Mouse (Mus musculus) brain, embryonic 14.5 days (tissue): ENCODE data around the gene Acsm5. TPM values are rescaled to one million over a fixed set of nuclear protein-coding genes. Genes with fewer than 3 reads are reported as not detected.

Experiments
- DNase-seq: peaks from one replicate; pipeline ENCODE4 v3.0.0-alpha.2; 2011; ENCODE audit warnings: low read depth
- CTCF ChIP-seq: fragments of 200-500 bp; IDR thresholded peaks from 2 replicates; pipeline ENCODE4 v1.5.1; 2012; ENCODE audit warnings: inconsistent platforms, mild to moderate bottlenecking, moderate library complexity, borderline replicate concordance; ENCODE audit not compliant: insufficient read depth, insufficient read length; ENCODE audit errors: extremely low read depth
- POLR2A ChIP-seq: fragments of 200-500 bp; IDR thresholded peaks from 2 replicates; pipeline ENCODE4 v1.6.1; 2012; ENCODE audit warnings: mild to moderate bottlenecking, inconsistent platforms, borderline replicate concordance; ENCODE audit not compliant: poor library complexity, insufficient read depth, insufficient read length, severe bottlenecking; ENCODE audit errors: extremely low read depth
- polyA plus RNA-seq: library from polyadenylated mRNA; depleted of rRNA; stranded (reverse); fragments of >200 nt; gene quantifications from 2 replicates; pipeline ENCODE4 v1.2.3, GENCODE M21; 2012

Acsm5 gene
- polyA plus RNA-seq, 1 experiment, result not detected

GRCm38 (mm10) chr7:119522385-119522784 lies 3.1 kb downstream of the Acsm5 start:
- TF ChIP-seq POLR2A, result no peak
- no peak for TF ChIP-seq CTCF
- DNase-seq, result no peak

GRCm38 (mm10) chr7:119523389-119523788 lies 4.1 kb downstream of the Acsm5 start, which contains the start of gene Pdilt:
Pdilt (minus strand) TSS chr7:119523489.
- no peak for TF ChIP-seq POLR2A
- TF ChIP-seq CTCF, result no peak
- DNase-seq, result no peak

DNA sequence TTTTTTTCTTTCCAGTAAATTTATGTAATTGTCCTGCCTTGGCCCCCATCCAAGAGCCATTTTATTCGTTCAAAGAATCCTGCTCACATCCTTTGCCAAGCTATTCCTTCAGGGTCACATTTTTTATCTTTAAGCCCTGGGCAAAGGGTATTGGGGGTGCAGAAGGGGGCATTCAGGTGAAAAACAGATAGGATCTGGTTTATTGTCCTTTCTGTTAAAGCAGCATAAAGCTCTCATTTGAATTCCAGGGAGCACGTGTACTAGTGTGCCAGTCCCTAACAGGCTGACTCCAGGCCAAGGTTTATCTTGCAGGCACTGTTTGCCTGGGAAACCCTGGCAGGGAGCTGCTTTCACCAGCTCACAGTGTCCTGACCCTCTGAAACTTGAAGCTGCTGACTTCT lies 6.6 kb downstream of the Acsm5 start:
- TF ChIP-seq POLR2A, result no peak
- peak; percentile 61 for DNase-seq

DNA sequence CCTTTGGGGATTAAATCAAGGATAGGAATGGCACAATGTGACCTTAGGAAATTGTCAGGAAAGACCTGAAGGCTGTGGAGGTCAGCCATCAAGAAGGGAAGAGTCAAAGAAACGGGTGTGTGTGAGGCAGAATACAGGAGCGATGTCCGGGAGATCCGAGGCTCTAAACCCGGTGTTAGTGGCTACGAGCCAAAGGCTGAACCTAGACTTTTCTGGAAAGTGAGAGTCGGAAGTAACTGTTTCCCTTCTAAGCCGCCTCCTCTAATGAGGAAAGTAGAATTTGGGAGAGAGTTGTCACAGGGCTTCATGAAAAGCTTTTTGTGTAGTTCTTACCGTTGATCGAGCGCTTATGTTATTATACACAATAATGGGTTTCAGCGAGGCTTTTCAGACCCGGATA lies 7.2 kb downstream of the Acsm5 start:
- DNase-seq, result peak; percentile 10
- TF ChIP-seq POLR2A (no peak), CTCF (no peak)

DNA sequence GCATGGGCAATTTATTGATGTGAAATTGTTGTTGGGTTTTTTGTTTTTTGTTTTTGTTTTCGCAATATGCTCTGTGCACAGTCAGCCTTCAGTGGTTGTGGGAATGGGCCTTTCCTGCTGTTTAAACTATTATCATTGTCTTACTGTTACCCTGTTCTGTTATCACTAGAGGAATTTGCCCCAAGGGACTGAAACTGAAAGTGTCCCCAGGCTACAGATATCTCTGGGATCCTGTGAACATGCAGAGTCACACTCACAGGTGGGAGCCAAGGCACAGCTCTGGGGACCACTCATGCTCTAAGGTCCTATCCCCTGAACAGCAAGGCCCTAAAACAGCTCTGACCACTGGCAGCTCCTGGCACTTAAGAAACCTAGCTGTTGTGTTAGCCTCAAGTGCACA lies 7.9 kb downstream of the Acsm5 start:
- no peak for DNase-seq
- no peak for TF ChIP-seq POLR2A
- no peak for TF ChIP-seq CTCF

DNA sequence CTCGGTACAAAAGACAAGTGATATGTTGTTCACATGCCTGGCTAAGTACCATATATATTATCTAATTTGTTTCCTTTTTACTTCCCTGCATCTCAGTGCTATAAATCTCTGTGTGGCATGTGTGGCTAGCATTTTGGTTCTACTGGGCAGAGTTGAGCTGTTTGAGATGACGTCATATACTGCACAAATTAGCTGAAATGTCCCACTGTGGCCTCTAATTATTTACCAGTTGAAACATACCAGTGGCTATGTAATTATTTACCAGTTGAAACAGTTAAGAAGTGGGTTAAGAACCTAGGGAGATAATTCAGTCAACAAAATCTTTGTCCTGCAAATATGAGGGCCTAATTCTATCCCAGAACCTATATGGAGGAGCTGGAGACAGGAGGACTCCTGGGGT lies 8.3 kb downstream of the Acsm5 start:
- TF ChIP-seq CTCF (no peak), POLR2A (no peak)
- DNase-seq, result peak; percentile 7

- no peak for DNase-seq
- no peak for TF ChIP-seq POLR2A
- TF ChIP-seq CTCF, result no peak
Observed at GRCm38 (mm10) chr7:119528617-119529016, 9.4 kb downstream of the Acsm5 start.

- no peak for TF ChIP-seq CTCF
- TF ChIP-seq POLR2A, result no peak
- DNase-seq, result no peak
Observed at GRCm38 (mm10) chr7:119532924-119533323, 13.7 kb downstream of the Acsm5 start.

GRCm38 (mm10) chr7:119534389-119534788 lies 15.1 kb downstream of the Acsm5 start:
- DNase-seq, result no peak
- TF ChIP-seq CTCF, result no peak
- no peak for TF ChIP-seq POLR2A

DNA sequence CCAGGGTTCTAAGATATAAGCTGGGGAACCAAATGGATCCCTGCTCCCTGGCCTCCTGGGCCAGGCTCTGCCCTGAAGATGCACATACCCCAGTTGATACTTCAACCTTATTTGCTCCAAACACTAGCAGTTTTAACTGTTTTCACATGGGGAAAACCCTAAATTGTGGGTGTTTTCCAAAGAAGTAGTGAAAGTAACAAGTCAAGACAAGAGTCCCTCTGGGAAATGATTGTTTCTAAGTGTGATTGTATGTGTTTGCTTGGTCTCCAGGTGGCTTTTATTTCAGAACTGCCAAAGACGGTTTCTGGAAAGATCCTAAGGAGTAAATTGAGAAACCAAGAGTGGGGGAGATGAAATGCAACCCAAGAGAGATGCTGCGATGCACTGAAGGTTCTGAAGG lies 23.2 kb downstream of the Acsm5 start:
- no peak for DNase-seq
- TF ChIP-seq POLR2A, result no peak
- no peak for TF ChIP-seq CTCF

DNA sequence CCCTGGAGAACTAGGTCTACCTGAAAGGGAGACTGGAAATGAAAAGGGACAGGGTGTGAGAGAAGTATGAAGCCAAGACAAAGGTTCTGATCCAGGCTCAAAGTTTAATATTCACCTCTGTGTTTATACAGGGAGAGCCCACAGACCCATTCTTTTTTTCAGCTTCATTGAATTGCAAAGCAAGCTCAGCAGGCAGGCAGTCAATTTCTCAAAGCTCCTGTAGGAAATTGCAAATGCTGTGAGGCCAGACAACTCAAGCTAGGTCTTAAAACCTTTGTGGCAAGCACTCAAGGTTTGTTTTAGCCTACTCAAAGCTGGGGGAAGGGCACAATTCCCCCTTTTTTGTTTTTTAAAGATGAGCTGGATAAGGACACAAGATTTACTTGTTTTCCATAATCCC lies 26.3 kb downstream of the Acsm5 start:
- TF ChIP-seq POLR2A (no peak), CTCF (no peak)
- DNase-seq, result no peak

DNA sequence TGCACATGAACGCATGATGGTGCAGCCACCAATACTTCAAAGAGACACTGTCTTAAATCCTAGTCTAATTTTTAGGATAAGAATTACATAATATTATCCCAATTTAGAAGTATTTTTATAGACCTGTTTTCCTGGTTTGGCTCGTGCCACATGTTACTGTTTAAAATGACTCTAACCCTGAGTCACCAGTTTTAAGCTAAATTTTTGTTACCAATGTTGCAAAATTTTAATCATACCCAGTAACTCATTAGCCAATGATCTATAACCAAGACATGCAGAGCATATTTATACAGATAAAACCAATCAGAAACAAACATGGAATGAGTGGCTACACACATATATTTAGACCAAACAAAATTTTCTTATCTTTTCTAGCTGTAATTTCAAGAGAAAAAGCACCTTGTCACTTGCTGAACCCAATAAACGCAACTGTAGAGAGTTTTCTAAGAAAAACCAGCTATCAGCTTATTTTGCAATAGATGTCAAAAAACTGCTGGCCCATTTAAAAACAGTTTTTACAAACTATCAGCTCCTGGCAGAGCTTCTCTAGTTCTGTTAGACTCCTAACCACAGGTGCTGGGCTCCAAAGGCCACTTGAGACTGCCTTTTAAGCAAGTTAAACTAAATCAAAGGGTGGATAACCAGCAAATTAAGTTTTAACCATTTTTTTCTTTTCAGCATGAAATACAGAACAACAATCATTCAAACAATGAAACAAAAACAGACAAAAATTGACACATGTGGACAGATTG lies 31.4 kb downstream of the Acsm5 start:
- TF ChIP-seq POLR2A (no peak), CTCF (no peak)
- no peak for DNase-seq

GRCm38 (mm10) chr7:119554040-119554439 lies 34.8 kb downstream of the Acsm5 start, which contains the start of gene Acsm2:
Acsm2 (plus strand) TSS chr7:119554340.
- TF ChIP-seq CTCF, result no peak
- TF ChIP-seq POLR2A, result no peak
- no peak for DNase-seq

DNA sequence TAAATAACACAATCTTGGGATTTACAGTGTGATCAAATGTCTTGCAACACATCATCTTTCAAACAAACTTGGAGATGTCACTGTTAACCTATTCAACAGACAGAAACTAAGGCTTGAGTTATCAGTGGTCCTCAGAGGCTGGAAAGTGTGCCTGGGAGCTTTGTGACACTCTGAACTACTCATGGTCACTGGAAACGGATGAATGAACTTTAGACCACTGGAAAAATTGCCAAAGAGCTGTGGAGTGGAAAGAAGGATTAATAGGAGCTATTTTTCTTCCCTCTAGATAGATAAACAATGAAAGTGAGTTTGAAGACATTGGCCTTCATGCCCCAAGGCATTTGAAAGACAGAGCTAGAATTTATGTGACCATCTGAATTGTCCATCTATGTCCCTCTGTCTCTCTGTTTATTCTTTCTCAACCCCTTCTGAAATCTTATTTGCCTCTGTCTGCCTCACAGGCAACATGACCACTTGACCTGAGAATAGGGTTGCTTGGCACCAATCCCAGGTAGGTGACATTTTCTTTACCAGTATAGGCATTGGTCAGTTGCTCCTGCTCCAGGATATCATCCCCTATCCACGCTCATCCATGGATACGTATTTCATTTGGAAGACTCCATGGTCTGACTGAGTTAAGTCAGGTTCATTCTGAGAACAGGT lies 40.7 kb downstream of the Acsm5 start:
- TF ChIP-seq CTCF (no peak), POLR2A (no peak)
- no peak for DNase-seq
